Mouse (Mus musculus): ENCODE results near the gene Ptprd.

Gene Ptprd

DNA sequence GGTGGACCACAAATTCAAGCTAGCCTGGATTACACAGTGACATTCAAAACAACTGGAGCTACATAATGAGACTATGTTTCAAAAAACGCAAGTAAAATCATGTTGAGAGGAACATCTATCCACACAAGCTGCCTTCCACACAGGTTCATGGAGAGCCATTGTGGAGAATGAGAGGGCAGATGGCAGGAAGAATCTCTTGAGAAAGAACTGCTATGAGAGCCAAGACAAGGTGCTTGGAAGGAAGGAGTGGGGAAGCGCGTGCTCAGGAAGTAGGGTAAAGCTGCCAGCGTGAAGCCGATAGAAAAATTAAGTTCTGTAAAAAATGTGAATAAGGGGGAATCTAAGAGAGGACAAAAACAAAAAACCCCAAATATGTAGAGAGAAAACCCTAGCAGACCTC lies 1808.5 kb downstream of the Ptprd start:
- no peak for DNase-seq (ENCODE audit: low spot score in 2 of 2)

DNA sequence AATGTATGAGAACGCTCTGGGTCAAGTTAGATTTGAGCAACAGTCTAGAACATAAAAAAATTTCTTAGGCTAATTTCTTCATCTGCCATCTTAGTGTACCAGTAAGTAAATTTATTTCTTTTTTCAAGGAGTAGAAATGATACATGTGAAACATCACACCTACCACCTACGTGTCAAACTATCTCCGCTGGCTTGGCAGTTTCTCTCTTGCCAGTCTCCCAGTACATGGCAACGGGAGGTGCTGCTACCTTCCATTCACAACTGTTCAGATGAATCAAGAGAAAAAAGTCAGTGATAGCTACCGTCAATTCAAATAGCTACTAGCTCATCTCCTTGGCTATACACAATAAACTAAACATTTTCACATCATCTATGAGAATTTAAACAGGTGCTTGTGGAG lies 1823.9 kb downstream of the Ptprd start:
- no peak for DNase-seq (ENCODE audit: low spot score in 2 of 2)

DNA sequence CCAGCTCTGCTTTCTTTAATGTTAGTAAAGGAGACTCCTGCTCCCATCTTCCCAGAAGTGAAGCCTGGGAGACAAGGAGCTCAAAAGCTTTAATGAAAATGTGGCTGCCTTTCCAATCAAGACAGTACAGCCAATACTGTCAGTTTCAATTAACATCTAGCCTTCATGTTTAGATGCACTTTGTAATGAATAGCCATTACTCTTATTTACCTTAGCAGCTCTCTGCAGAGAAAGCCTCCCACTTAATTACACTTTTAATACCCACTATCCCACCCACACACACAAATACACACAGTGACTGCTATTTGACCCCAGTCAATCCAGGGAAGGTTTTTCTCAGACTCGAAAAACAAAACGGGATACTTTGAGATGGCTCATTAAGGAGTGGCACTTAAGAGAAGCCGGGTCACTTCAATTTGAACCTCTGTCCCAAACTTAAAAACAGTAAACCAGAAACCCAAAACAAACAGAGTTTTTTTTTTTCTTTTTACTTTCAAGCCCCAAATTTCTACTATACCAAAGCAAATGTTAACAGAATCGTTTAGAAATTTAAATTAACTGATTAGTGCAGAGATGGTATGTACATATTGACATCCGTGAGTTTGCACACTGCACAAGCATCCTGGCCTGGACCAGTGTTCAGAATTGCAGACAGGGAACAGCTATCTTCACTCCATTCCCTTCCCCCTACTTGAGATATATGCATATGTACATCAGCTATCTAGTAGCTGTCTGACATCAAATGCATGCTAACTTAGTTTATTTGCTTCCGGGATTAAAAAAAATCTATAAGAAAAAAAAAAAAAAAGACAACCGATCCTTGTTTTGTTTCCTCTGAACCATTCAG lies 1824.6 kb downstream of the Ptprd start:
- no peak for DNase-seq (ENCODE audit: low spot score in 2 of 2)

DNA sequence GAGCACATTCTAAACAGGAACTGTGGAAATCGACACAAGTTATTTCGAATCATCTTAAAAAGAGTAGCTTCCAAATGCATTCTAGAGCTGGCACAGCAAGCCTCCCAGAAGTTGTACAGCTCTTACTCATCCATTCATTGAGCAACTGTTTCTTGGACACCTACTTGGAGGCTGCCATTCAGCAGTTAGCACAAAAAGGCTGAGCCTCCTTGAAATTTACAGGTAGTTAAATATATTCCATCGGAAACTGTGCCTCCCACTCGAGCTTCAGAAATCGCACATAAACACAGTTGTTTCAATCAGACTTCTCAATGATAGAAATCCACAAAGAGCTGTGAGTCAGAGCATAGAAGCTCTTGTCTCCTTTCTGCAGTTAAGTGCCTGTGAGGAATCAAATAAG lies 1825.9 kb downstream of the Ptprd start:
- DNase-seq (ENCODE audit: low spot score in 2 of 2) = no peak

DNA sequence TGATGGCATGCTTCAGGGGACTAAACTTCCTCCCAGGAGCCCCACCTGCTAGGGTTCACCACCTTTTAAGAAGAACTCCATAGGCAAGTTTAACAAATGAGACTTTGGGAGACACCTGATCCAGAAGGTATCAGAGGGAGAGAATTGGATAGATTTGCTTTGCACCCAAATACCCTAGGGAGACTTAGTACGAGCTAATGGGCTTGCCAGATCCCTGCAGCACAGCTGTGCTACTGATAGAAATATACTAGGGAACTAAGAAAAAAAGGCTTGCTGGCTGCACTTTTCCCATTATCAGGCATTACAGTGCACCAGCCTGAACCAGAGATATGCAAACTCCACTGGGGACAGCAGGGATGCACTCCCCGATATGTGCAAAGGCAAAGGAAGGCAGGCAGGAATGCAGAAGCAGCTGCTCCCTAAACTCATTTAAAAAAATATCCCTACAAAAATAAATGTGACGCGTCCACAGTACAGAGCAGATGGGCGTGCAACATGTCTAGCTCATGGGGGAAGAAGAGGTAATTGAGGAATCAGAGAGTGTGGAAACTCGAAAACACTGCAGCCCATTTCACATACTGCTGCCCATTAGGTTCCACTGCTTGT lies 1831.3 kb downstream of the Ptprd start:
- no peak for DNase-seq (ENCODE audit: low spot score in 2 of 2)

DNA sequence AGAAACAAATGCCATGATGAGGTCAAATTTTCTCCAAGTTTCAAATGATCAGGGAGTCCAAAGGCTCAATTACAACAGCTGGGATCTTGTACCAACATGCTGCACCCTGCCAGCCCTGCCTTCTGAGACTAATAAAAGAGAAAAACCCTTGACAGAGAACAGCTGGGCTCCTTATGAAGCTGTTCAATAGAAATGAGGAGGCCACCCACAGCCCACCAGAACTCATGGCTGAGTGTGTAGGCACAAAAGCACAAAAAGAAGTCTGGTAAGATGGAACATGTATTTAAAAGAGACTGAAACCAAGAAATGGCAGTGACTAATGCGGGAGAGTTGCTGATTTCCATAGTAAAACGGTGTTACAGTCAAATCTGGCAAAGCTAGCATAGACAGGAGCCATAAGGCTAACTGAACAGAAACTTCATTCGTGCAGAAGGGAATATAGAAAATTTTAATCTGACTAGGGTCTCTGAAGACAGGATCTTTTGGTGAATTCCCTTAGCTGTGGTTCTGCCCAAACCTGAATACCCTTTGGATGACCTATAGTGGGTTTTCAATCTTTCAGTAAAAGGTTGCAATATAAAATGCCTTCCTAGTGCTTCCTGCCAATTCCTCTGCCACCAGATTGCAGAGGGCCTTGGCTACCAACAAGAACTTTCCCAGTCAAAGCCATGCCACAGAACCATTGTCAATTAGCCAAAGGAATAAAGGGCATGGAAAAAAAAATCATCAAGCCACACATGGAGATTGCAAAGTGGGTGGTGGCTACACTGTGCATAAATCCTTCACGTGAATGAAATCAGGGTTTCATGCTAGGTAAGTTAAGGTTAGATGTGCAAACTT lies 1841.5 kb downstream of the Ptprd start:
- DNase-seq (ENCODE audit: low spot score in 2 of 2) = no peak

DNA sequence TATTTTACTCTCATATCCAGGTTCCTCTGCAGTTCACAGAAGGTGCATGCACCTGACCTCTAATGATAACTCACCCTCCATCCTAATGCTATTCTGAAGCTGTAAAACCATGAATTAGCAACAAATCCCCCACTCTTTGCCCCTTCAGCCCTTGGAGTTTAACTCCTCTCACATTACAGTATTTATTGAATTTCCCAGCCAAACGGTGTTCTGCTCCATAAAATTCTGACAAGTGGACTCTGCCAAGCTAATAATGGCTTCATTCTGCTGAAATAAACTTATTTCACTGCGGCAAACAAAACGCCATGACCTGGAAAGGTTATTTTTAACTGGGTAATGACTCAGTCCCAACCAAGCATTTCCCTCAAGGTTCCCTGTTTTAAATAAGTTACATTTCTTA lies 1842.7 kb downstream of the Ptprd start:
- DNase-seq (ENCODE audit: low spot score in 2 of 2) = no peak

DNA sequence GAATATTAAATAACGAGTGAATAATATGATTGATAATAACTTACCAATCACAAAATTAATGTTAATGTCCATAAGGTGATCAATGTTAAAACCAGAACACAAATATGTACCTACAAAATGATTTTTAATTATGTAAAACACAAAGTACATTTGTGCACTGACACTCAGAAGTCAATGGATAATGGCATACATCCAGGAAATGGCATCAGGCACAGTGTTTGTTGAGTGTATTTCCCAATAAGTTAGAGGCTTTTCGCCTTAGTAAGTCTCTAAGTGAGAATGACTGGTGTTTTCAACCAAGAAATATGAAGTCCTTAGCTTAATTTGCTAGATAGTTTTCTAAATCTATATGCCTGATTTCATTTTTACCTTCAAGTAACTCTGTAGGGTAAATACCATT lies 1843.5 kb downstream of the Ptprd start:
- no peak for DNase-seq (ENCODE audit: low spot score in 2 of 2)

DNA sequence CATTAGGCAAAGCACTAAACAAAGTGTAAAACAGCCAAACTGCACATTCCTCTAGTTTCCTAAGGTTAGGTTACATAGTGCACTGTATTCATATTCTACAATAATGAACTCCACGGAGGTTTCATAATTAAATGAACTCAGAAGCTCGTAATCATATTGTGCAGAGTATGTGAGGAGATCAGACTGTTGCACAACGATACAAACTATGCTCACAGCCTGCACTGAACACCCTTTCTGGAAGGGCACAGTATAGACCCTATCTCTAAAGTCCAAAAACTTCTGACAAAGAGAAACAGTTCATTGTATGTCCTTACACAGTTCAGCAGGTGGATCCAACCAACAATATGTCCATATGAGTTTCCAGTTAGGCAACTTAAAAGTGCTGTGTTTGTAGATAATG lies 1844.5 kb downstream of the Ptprd start:
- DNase-seq (ENCODE audit: low spot score in 2 of 2) = no peak

DNA sequence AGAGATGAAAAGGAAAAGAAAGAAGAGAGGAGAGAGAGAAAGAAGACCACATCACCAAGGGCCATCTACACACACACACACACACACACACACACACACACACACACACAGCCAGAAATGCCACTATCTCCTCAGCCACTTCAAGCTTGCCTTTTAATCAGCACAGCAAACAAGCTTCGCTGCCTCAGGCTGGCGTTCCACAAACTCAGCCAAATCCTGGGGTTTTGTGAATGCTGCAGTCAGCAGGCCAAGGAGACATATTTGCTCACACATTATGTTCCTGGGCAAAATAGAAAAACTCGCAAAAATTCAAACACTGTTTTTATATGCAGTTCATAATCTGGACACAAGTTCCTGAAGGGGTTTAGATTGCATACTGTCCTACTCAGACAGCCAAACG lies 1845.9 kb downstream of the Ptprd start:
- DNase-seq (ENCODE audit: low spot score in 2 of 2) = no peak

DNA sequence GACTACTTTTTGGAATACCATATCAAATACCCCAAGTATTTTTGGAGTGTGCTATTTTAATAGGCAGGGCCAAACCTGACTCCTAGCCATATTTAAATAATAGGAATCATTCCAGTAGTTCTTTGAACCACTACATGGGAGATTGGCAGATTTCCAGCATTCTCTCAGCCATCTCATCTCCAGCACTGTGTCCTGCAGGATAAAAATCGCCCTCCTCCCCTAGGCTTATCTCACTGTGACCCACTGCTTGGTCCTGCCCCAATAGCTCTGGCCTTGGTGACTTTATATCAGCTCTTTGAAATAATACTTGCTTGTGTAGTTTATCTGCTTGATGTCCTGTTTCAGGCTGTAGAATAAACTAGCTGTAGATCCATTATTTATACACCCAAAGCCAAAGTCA lies 1850.2 kb downstream of the Ptprd start:
- DNase-seq (ENCODE audit: low spot score in 2 of 2) = no peak

DNA sequence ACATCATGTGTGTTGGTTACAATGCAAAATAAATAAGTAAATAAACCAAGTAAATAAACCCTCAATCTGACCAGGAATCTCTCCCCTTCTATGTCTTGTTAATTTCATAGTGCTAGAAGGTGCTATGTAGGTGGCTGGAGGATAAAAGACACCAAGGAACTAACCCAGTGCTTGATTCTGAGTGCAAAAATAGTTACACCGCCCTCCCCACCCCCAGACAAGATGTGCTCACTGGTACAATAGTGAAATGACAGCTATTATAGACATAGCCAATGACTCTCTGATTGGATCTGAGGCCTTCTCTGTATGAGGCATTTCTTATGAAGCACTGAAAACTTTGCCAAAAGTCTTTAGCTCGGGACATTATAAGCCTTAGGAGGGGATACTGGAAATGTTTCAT lies 1857.6 kb downstream of the Ptprd start:
- DNase-seq (ENCODE audit: low spot score in 2 of 2) = no peak

DNA sequence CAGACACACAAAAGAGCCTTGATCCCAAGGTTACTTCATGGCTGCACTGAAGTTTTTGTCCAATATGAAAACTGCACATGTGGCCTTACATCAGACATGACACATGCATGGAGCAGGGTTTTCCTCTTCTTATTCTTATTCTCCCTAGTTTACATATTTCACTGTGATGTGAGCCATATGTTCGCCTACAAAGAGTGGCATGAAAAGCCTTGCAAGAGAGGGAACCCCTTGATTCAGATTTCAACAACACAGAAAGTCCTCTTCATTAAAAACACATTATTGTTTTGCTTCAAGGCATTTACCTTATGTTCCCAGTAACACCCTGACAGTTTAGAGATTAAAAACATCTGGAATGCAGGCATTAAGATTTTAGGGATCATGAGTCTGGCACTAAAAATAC lies 1859.3 kb downstream of the Ptprd start:
- no peak for DNase-seq (ENCODE audit: low spot score in 2 of 2)

DNA sequence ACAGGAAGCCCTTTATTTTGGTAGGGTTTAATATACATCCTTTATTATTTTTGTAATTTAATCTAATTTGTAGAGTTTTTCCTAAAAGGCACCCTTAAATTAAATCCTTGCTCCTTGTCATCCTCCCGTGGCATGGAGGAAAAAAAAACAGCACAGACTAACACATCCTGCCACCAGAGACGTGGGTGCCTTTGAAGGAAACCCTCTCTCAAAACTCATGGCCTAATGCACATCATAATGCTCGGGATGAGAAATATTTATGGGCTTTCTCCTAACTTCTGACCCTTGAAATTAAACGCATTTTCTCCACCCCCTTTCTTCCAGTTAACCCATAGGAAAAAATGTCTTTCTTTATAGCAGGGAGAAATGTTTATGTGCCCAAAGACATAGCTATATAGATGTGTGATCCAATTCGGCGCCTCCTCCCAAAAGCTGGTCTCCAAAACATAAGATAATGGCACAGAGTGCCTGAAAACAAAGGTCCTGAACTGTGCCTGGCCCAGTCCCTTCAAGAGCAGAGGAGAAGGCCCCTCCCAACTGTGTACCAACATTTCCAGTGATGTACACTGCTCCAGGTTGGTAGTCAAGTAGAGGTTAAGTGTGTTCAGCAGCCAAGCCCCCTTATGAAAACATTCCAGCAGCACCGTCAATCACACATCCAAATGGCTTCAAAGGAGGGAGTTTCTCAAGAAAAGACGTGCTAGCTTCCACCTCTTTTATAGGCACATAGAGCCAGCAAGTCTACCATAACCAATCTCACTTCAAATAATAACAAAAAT lies 1860.4 kb downstream of the Ptprd start:
- no peak for DNase-seq (ENCODE audit: low spot score in 2 of 2)

DNA sequence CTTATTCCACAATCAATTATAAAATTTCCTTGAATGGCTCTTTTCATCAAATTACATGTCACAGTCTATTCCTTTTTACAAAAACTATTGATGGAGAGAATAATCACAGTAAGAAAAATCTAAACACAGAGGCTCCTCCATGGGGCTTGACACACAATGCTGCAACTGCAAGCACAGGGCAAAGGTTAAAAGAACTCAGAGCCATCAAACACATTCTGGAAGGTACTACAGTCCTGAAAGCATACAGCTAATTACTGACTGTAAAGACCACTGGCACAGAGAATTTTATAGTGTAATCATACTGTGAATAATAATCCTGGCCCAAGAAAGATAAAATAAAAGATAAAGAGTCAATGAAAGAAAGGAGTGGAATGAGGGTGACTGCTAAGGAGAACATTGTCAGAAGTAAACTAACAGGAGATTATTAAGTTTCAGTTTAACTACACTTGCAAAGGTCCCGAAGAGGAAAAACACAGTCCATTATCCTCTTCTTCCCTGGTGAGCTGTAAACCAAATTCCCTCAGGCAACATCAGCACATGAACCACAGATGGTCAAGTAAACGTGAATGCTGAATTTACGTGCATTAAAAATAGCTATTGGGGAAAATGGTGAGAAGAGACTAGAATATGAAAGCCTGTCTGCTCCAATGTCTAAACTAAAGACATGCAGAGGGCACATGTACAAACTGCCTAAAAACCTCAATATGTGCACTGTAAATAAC lies 1861.4 kb downstream of the Ptprd start:
- DNase-seq (ENCODE audit: low spot score in 2 of 2) = no peak

DNA sequence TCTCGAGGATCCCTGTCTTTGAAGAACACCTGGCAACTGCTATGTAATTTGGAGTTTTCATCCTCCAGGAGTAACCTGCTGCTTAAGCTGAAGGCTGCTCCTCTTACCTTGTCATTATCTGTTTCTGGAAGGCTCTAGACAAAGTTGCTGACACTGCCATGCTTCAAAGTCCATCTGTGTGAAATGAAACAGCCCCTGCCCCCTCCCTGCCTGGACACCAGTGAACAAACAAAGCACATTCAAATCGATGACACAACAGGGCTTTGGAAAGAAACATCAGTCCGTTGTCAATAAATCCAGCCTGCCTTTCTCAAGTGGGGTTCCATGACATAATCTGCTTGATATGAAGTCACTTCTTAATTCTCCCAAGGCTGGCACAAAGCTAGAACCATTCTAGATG lies 1867.7 kb downstream of the Ptprd start:
- no peak for DNase-seq (ENCODE audit: low spot score in 2 of 2)

DNA sequence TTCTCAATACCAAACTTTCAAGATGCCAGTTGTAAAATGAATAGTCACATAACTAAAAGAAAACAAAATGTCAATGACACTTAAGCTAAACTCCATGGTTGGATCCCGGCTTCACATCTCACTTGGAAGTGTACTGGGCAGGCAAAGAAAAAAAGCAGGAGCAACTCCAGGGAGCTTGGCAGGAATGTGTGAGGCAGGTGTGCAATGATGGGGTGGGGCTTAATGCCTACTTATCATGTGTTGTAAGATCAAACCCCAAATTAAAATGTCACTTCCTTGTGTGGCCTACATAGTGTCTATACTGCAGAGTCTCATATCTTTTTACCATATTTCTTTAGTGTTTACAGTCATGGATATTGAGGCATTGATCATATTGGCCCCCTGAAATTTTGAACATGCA lies 1873.8 kb downstream of the Ptprd start:
- DNase-seq (ENCODE audit: low spot score in 2 of 2) = no peak

DNA sequence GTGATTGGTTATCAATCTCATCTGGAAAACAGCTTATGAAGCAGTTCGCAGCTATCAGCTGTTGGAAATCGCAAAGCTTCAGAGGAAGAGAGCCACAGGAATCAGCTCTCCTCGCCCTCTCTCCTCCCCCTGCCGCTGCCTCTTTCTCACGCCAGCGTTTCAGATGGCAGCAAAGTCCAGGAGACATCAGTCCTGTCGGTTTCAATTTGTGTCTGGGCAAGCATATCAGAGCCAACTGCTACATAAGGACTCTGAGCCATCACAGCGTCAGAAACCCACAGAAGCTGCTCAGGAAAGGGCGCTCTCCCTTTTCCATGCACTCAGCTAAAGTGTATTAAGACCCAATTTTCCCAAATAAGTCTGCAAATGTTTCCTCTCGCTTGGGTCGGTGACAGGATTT lies 1884.4 kb downstream of the Ptprd start:
- no peak for DNase-seq (ENCODE audit: low spot score in 2 of 2)

DNA sequence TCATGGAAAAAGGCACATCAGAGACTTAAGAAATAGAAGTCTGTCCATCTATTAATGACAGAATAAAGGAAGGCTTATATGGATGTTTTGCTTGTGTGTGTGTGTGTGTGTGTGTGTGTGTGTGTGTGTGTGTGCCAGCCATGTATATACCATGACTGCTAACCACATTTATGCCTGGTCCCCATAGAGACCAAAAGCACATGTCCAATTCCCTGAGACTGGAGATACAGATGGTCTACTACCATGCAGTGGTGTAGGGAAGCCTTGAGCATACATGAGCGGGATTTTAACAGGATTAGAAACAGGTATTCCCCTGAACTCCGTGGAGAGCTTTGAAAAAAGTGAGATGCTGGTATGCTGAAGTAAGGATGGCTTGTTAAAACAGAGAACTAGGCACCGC lies 1886.1 kb downstream of the Ptprd start:
- DNase-seq (ENCODE audit: low spot score in 2 of 2) = no peak

DNA sequence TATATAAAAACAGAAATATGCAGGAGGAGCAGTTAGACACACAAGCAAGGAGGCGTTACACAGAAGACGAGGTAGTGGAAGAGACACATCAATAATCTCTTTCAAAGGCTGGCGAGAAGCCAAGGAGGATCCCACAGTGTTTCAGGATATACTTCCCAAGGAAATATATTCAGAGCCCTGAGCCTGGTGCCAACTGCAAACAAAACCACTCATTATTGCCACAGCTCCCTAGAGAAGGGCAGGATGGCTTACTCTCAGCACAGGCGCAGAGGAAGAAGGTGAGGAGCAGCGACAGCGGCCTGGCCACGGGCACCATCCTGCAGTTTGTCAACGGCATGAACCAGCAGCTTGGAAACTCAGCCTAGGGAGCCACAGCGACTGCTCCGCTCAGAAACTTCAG lies 1886.8 kb downstream of the Ptprd start:
- DNase-seq (ENCODE audit: low spot score in 2 of 2) = no peak

DNA sequence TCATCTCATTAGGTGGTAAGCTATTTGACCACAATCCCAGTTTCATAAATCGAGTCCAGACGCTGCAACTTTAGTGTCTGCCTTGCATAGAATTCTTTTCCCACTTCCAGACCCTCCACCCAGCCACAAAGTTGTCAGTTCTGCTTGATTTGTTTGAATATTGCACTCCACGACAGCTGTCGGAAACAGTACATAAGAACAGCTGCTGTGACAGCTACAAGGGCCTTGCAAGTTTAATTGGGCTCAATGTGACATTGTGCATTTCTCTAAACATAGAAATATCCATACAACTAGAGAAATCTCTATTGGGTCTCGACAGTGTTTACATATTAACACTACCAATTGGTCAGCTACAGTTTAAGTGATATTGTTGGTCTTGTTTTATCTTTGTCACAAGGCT lies 1887.3 kb downstream of the Ptprd start:
- no peak for DNase-seq (ENCODE audit: low spot score in 2 of 2)
